Mouse (Mus musculus) erythroblast, embryonic 14.5 days (primary cell): Measurements from ENCODE around the gene Sv2b.

Experiments
- GATA1 ChIP-seq: IDR thresholded peaks from 2 replicates; pipeline ENCODE4 v1.6.1; 2012; ENCODE audit warnings: low read length, inconsistent platforms, mixed read lengths
- TAL1 ChIP-seq: IDR thresholded peaks from 3 replicates; pipeline ENCODE4 v1.6.1; 2012; ENCODE audit warnings: low read length, inconsistent platforms, mixed read lengths

- TF ChIP-seq TAL1, result no peak
- TF ChIP-seq GATA1, result no peak
These were observed 16.2 kb upstream of the Sv2b start for GRCm38 (mm10) chr7:75325273-75325672.
